Mouse (Mus musculus) heart, postnatal 25 days (tissue): ENCODE measurements around the gene Gramd1b. TPM values are rescaled to one million over a fixed set of nuclear protein-coding genes. Genes with fewer than 3 reads are reported as not detected.

Source experiments
- DNase-seq: peaks from one replicate; pipeline ENCODE4 v3.0.0; 2022; ENCODE audit warnings: low spot score
- intact Hi-C: fragments of 180-260 bp; cut with DNase I; formaldehyde crosslinking; loops from one replicate; pipeline ENCODE4 v1.15.1; 2025
- total RNA-seq, 2 experiments: library from RNA; stranded (reverse); gene quantifications; 2 replicates each; pipeline ENCODE4 v1.2.3; 2021

The Gramd1b gene
- total RNA-seq, 2 experiments from 2014 or later: 19.1 to 20.2 TPM

- DNase-seq: no peak
- intact Hi-C loops: no loop called here
Measured at GRCm38 (mm10) chr9:40252459-40252858, 278.7 kb downstream of the Gramd1b start.

GRCm38 (mm10) chr9:40249106-40249505, 282.1 kb downstream of the Gramd1b start:
- intact Hi-C loops: no loop called here
- DNase-seq: no peak

GRCm38 (mm10) chr9:40246702-40247101, 284.5 kb downstream of the Gramd1b start:
- intact Hi-C loops: no loop called here
- no peak for DNase-seq

GRCm38 (mm10) chr9:40245974-40246665, 285.1 kb downstream of the Gramd1b start:
- no peak for DNase-seq
- intact Hi-C loops: no loop called here

- intact Hi-C loops: no loop called here
- no peak for DNase-seq
Measured at GRCm38 (mm10) chr9:40245466-40245865, 285.7 kb downstream of the Gramd1b start.

Other genes with a start within 250 kb of the Gramd1b start
- not detected for gene Gm21915, start 139.2 kb upstream of the Gramd1b start, total RNA-seq
- 1 to 10 TPM; 3.4 to 7.0 TPM for gene Clmp, start 154.6 kb upstream of the Gramd1b start, total RNA-seq